Mouse (Mus musculus): ENCODE data around the gene Igf1r. TPM values are rescaled to one million over a fixed set of nuclear protein-coding genes. Genes with fewer than 3 reads are reported as not detected.
"Not testable (repeated sequence)": the region's sequence is repeated elsewhere in the genome, so short reads cannot be mapped to it uniquely, and the experiment has no call there.

Igf1r gene
- polyA plus RNA-seq, 1 experiment from 2014 or later = 29.7 TPM

DNA sequence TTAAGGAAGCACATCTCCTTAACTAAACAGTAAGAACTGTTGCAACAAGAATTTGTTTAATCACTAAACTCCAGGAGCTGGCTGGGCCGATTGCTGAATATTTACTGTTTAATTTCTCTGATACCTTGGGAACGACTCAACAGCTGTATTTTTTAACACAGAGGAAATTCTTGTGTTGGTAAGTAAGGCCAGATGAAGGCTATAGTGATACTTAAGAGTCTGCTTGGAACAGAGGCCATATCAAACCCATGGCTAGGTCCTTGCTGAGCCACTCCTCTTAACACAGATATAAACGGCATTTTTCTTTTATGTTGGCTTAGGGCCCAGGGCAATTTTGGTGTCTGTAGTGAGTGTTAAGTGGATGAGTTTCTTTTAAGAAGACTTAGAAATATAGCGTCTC is 317.9 kb downstream of the Igf1r start:
- H3K27ac ChIP-seq (ENCODE audit: low read depth, low read length) = no peak overlapping the region
- WGBS = 62% methylated on average over 4 of the region's 4 CpGs
- H3K36me3 ChIP-seq (ENCODE audit: control insufficient read depth, insufficient read depth, low read length) = no peaks in the 10 kb centered on the region
- H3K4me2 ChIP-seq (replicated peaks; ENCODE audit: low read depth, low read length) = no peak overlapping the region
- no peak overlapping the region for H3K9ac ChIP-seq (ENCODE audit: low read depth, low read length)
- no peak overlapping the region for H3K4me3 ChIP-seq (ENCODE audit: low read length)
- H3K9me3 ChIP-seq (ENCODE audit: control insufficient read depth, low read length) = no peaks in the 10 kb centered on the region
- H3K27me3 ChIP-seq (ENCODE audit: control insufficient read depth, insufficient read depth, low read length) = no peaks in the 10 kb centered on the region
- ATAC-seq (ENCODE audit: low FRiP score, low TSS enrichment) = no peak
- H3K4me1 ChIP-seq (ENCODE audit: control insufficient read depth, insufficient read depth, low read length) = 0 out of 2 replicates have a peak, but pooled peaks cover 6% of the 10 kb centered on the region

DNA sequence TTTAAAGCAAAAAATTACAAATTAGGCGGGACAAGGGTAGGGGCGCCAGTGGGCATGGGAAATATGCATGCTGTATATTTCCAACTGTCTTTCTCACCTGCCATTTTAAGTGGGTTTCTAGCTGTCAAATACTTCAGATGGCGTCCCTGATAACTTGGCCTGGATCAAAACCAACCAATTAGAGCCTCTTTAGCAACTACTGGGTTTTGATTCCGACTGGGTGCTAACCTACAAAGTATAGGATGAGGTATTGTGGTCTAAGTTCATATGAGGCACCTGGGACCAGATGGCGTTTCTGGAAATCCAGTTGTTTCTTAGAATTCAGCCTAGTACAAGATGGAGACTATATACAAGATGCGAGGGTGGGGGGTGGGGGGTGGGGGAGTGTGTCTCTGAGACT is 319.2 kb downstream of the Igf1r start:
- H3K27ac ChIP-seq (ENCODE audit: low read depth, low read length) = no peak overlapping the region
- WGBS = 96% methylated on average over 6 of the region's 6 CpGs
- no peaks in the 10 kb centered on the region for H3K9me3 ChIP-seq (ENCODE audit: control insufficient read depth, low read length)
- H3K9ac ChIP-seq (ENCODE audit: low read depth, low read length) = no peak overlapping the region
- no peak overlapping the region for H3K4me2 ChIP-seq (replicated peaks; ENCODE audit: low read depth, low read length)
- H3K36me3 ChIP-seq (ENCODE audit: control insufficient read depth, insufficient read depth, low read length) = no peaks in the 10 kb centered on the region
- H3K27me3 ChIP-seq (ENCODE audit: control insufficient read depth, insufficient read depth, low read length) = no peaks in the 10 kb centered on the region
- H3K4me3 ChIP-seq (ENCODE audit: low read length) = no peak overlapping the region
- H3K4me1 ChIP-seq (ENCODE audit: control insufficient read depth, insufficient read depth, low read length) = peaks cover 12% of the 10 kb centered on the region
- no peak for ATAC-seq (ENCODE audit: low FRiP score, low TSS enrichment)

DNA sequence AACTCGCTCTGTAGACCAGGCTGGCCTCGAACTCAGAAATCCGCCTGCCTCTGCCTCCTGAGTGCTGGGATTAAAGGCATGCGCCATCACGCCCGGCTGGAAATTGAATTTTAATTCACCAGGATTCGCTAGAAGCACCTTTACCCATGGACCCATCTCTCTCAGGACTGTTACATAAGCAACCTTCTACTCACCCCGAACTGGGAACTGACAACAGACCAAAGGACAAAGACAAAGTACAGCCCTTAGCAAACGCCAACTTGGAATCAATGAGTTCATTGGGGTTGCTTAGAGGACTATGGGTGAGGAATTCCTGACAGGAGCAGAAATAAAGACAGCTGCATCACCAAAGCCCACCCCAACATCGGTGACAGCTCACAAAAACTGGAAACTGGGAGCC is 320.0 kb downstream of the Igf1r start:
- no peak for ATAC-seq (ENCODE audit: low FRiP score, low TSS enrichment)
- H3K27me3 ChIP-seq (ENCODE audit: control insufficient read depth, insufficient read depth, low read length) = no peaks in the 10 kb centered on the region
- WGBS = 90% methylated on average over 10 of the region's 10 CpGs

DNA sequence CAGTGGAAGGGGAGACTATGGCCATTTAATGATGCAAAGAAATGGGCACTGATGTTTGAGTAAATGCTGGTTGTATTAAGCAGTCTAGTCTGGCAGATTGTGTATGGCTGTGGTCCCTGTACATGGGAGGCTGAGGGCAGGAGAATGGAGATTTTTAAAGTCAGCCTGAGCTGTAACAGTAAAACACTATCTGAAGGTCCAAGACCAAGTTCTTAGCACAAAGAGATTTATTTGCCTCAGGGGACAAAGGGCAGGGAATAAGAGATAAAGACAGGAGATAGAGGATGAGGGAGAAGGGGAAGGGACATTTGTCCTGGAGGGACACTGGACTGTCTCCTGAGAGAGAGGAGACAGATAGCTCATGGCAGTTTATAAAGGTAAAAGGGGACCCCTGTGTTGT is 320.9 kb downstream of the Igf1r start, which contains the start of gene Fam169b:
Gene Fam169b (plus strand): TSS at position 325 of the 400 bp plus-strand sequence.
- Histone ChIP-seq H3K9me3 (ENCODE audit: control insufficient read depth, low read length) (no peaks in the 10 kb centered on the region), H3K36me3 (ENCODE audit: control insufficient read depth, insufficient read depth, low read length) (no peaks in the 10 kb centered on the region)
- ATAC-seq (ENCODE audit: low FRiP score, low TSS enrichment) = no peak

More for the DNA sequence above, 320.0 kb downstream of the Igf1r start:
- Histone ChIP-seq H3K9me3 (ENCODE audit: control insufficient read depth, low read length) (no peaks in the 10 kb centered on the region), H3K4me1 (ENCODE audit: control insufficient read depth, insufficient read depth, low read length) (peaks cover 16% of the 10 kb centered on the region), H3K4me2 (replicated peaks; ENCODE audit: low read depth, low read length) (no peak overlapping the region), H3K4me3 (ENCODE audit: low read length) (no peak overlapping the region), H3K9ac (ENCODE audit: low read depth, low read length) (no peak overlapping the region), H3K27ac (ENCODE audit: low read depth, low read length) (no peak overlapping the region), H3K36me3 (ENCODE audit: control insufficient read depth, insufficient read depth, low read length) (no peaks in the 10 kb centered on the region)

DNA sequence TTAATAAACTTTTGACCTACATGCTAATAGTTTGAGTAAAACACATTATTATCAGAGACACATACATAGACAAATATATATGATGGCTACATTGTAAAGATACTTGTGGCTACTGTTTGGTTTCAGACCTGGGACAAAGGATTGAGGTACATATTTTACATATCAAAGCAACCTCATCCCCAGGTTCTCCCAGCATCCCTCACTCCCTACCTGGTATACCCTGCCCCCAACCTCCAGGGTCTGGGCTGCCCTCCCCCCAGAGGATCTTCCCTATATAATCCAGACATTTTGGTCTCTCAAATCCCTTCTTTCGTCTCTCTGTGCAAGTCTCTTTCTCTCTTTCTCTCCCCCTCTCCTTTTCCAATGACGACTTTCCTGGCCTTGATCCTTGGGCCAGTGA is 321.6 kb downstream of the Igf1r start:
- H3K36me3 ChIP-seq (ENCODE audit: control insufficient read depth, insufficient read depth, low read length) = no peaks in the 10 kb centered on the region
- no peak overlapping the region for H3K4me2 ChIP-seq (replicated peaks; ENCODE audit: low read depth, low read length)
- no peak overlapping the region for H3K4me3 ChIP-seq (ENCODE audit: low read length)
- WGBS = 56% methylated on average over 2 of the region's 2 CpGs
- H3K9ac ChIP-seq (ENCODE audit: low read depth, low read length) = no peak overlapping the region
- H3K27ac ChIP-seq (ENCODE audit: low read depth, low read length) = no peak overlapping the region
- H3K4me1 ChIP-seq (ENCODE audit: control insufficient read depth, insufficient read depth, low read length) = peaks cover 16% of the 10 kb centered on the region
- ATAC-seq (ENCODE audit: low FRiP score, low TSS enrichment) = no peak
- no peaks in the 10 kb centered on the region for H3K9me3 ChIP-seq (ENCODE audit: control insufficient read depth, low read length)
- no peaks in the 10 kb centered on the region for H3K27me3 ChIP-seq (ENCODE audit: control insufficient read depth, insufficient read depth, low read length)

More for the DNA sequence above, 320.9 kb downstream of the Igf1r start, which contains the start of gene Fam169b:
- Histone ChIP-seq H3K27ac (ENCODE audit: low read depth, low read length) (no peak within 1 kb of the TSS), H3K27me3 (ENCODE audit: control insufficient read depth, insufficient read depth, low read length) (no peaks in the 10 kb centered on the region), H3K4me1 (ENCODE audit: control insufficient read depth, insufficient read depth, low read length) (peaks cover 16% of the 10 kb centered on the region), H3K4me2 (replicated peaks; ENCODE audit: low read depth, low read length) (no peak within 1 kb of the TSS), H3K4me3 (ENCODE audit: low read length) (no peak within 1 kb of the TSS), H3K9ac (ENCODE audit: low read depth, low read length) (no peak within 1 kb of the TSS)

DNA sequence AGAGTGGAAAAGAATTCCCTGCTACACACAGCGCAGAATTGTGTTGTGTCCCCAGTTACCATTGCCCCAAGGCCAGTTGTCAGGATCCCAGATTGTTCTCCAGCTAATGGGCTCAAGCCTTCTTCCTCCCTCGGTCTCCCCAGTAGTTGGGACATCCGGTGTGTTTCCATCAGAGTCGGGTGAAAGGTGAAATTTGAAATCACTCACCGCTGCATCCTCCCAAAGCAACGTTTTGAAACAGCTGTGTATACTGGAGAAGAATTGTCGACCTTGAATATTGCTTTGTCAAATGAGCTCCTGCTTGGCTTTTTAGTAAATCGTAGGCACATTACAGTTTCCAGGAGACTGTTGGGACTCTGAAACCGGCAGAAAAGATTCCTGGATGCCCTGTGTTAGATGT is 322.3 kb downstream of the Igf1r start:
- Histone ChIP-seq H3K4me3 (ENCODE audit: low read length) (no peak overlapping the region), H3K9ac (ENCODE audit: low read depth, low read length) (no peak overlapping the region), H3K9me3 (ENCODE audit: control insufficient read depth, low read length) (no peaks in the 10 kb centered on the region), H3K27ac (ENCODE audit: low read depth, low read length) (no peak overlapping the region), H3K4me1 (ENCODE audit: control insufficient read depth, insufficient read depth, low read length) (peaks cover 16% of the 10 kb centered on the region), H3K27me3 (ENCODE audit: control insufficient read depth, insufficient read depth, low read length) (no peaks in the 10 kb centered on the region), H3K36me3 (ENCODE audit: control insufficient read depth, insufficient read depth, low read length) (no peaks in the 10 kb centered on the region), H3K4me2 (replicated peaks; ENCODE audit: low read depth, low read length) (no peak overlapping the region)
- WGBS = 60% methylated on average over 9 of the region's 9 CpGs
- ATAC-seq (ENCODE audit: low FRiP score, low TSS enrichment) = no peak

DNA sequence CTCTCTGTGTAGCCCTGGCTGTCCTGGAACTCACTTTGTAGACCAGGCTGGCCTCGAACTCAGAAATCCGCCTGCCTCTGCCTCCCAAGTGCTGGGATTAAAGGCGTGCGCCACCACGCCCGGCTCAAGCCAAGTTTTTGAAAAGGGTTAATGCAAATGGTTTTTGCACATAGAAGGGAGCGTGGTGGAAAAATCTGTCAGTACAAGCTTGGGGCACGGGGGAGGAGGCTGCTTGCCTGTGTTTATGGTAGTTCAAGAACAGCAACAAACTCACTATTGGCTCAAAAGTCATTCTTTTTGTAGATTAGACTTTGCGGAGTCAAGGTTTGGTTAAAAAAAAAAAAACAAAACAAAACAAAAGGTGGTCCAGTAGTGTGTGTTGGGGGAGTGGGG is 322.8 kb downstream of the Igf1r start:
- H3K27ac ChIP-seq (ENCODE audit: low read depth, low read length); H3K36me3 ChIP-seq (ENCODE audit: control insufficient read depth, insufficient read depth, low read length); H3K9ac ChIP-seq (ENCODE audit: low read depth, low read length); H3K9me3 ChIP-seq (ENCODE audit: control insufficient read depth, low read length); H3K27me3 ChIP-seq (ENCODE audit: control insufficient read depth, insufficient read depth, low read length); ATAC-seq (ENCODE audit: low FRiP score, low TSS enrichment): not testable (repeated sequence)
- H3K4me2 ChIP-seq (replicated peaks; ENCODE audit: low read depth, low read length) = peak overlapping the region; percentile 71
- 58% methylated on average over 9 of the region's 9 CpGs for WGBS
- H3K4me3 ChIP-seq (ENCODE audit: low read length) = peak overlapping the region; percentile 37
- peaks cover 16% of the 10 kb centered on the region for H3K4me1 ChIP-seq (ENCODE audit: control insufficient read depth, insufficient read depth, low read length)

DNA sequence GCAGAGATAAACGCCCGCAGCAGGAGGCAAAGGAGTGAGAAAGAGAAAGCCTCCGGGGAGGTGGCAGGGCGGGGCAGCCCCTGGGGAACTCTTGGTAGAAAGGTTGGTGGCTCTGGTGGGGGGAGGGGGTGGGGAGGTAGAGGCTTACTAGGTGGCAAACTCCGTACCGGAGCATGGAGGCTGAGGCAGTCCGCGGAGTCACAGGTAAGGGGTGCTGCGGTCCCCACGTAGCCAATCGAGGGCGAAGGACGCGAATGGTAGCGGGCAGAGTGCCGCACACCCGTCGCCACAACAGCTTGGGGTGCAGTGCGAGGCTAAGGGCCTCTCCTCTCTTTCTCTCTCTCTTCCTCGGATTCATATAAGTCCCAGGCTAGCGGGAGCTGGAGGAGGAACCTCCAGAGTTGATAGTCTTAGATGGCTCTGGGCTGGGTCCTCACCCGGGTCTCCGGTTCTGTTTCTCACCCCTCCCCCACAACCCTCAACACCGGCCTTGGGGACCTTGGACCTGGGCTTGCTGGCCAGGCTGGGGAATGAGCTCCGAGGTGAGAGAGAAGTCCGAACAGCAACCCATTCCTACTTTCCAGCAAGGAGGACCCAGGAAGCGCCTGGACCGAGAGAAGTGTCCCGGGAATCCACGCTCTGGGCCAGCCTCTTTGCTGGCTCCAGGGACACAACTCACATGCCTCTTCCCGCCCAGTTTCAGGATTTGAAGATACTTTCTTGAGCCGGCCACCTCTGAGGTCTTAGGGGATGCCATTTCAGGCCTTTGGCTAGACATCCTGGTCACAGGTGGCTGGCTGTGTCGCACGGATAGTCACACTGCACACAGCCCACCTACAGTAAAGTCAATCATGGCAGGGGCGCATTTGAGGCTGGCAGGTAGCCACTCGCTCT is 323.5 kb downstream of the Igf1r start:
- no peaks in the 10 kb centered on the region for H3K36me3 ChIP-seq (ENCODE audit: control insufficient read depth, insufficient read depth, low read length)
- no peaks in the 10 kb centered on the region for H3K27me3 ChIP-seq (ENCODE audit: control insufficient read depth, insufficient read depth, low read length)
- H3K9me3 ChIP-seq (ENCODE audit: control insufficient read depth, low read length) = no peaks in the 10 kb centered on the region
- peak; percentile 32; the same call in 1 of the 2 replicates for ATAC-seq (ENCODE audit: low FRiP score, low TSS enrichment)
- H3K4me3 ChIP-seq (ENCODE audit: low read length) = peak overlapping the region; percentile 37
- no peak overlapping the region for H3K27ac ChIP-seq (ENCODE audit: low read depth, low read length)
- peaks cover 16% of the 10 kb centered on the region for H3K4me1 ChIP-seq (ENCODE audit: control insufficient read depth, insufficient read depth, low read length)
- WGBS = under 1% methylated on average over 36 of the region's 36 CpGs
- peak overlapping the region; percentile 33 for H3K9ac ChIP-seq (ENCODE audit: low read depth, low read length)
- H3K4me2 ChIP-seq (replicated peaks; ENCODE audit: low read depth, low read length) = peak overlapping the region; percentile 71

Measured in kidney, embryonic 14.5 days (tissue).